Mouse (Mus musculus): ENCODE measurements around the gene Lpar3. TPM values are rescaled to one million over a fixed set of nuclear protein-coding genes. Genes with fewer than 3 reads are reported as not detected.

The Lpar3 gene
- total RNA-seq, 2 experiments from 2014 or later, result 0.48 to 1.1 TPM

- no peak for DNase-seq (ENCODE audit: low spot score in 2 of 2)
- intact Hi-C loops (cut with DNase I), result no loop called here
These were observed 31.0 kb downstream of the Lpar3 start for GRCm38 (mm10) chr3:146251771-146252170.

GRCm38 (mm10) chr3:146253736-146254320 lies 33.1 kb downstream of the Lpar3 start:
- DNase-seq (ENCODE audit: low spot score in 2 of 2), result no peak
- intact Hi-C loops (cut with DNase I), result no loop called here

- no peak for DNase-seq (ENCODE audit: low spot score in 2 of 2)
- intact Hi-C loops (cut with DNase I), result no loop called here
These were observed 34.4 kb downstream of the Lpar3 start for GRCm38 (mm10) chr3:146255123-146255522.

GRCm38 (mm10) chr3:146257483-146258122 lies 36.8 kb downstream of the Lpar3 start:
- intact Hi-C loops (cut with DNase I), result no loop called here
- DNase-seq (ENCODE audit: low spot score in 2 of 2), result no peak

- intact Hi-C loops (cut with DNase I), result no loop called here
- no peak for DNase-seq (ENCODE audit: low spot score in 2 of 2)
These were observed 39.4 kb downstream of the Lpar3 start for GRCm38 (mm10) chr3:146260203-146260602.

- intact Hi-C loops (cut with DNase I), result no loop called here
- no peak for DNase-seq (ENCODE audit: low spot score in 2 of 2)
These were observed 40.1 kb downstream of the Lpar3 start for GRCm38 (mm10) chr3:146260845-146261244.

- peak in 1 of 2 experiments; percentile 16 for DNase-seq (ENCODE audit: low spot score in 2 of 2)
- intact Hi-C loops (cut with DNase I), result no loop called here
These were observed 41.8 kb downstream of the Lpar3 start for GRCm38 (mm10) chr3:146262536-146262935.

GRCm38 (mm10) chr3:146264146-146264545 lies 43.4 kb downstream of the Lpar3 start:
- intact Hi-C loops (cut with DNase I), result no loop called here

GRCm38 (mm10) chr3:146265545-146266130 lies 44.9 kb downstream of the Lpar3 start:
- intact Hi-C loops (cut with DNase I), result no loop called here
- no peak for DNase-seq (ENCODE audit: low spot score in 2 of 2)

More at GRCm38 (mm10) chr3:146264146-146264545, 43.4 kb downstream of the Lpar3 start:
- DNase-seq (ENCODE audit: low spot score in 2 of 2), result no peak

GRCm38 (mm10) chr3:146268024-146268801 lies 47.5 kb downstream of the Lpar3 start:
- intact Hi-C loops (cut with DNase I), result no loop called here
- peak; percentile 41 to 68 for DNase-seq (ENCODE audit: low spot score in 2 of 2)

GRCm38 (mm10) chr3:146274503-146274902 lies 53.7 kb downstream of the Lpar3 start:
- intact Hi-C loops (cut with DNase I), result no loop called here

GRCm38 (mm10) chr3:146275360-146276025 lies 54.7 kb downstream of the Lpar3 start:
- intact Hi-C loops (cut with DNase I), result loop anchor here (5.0 kb wide), 1 partner anchor 88 kb away; no protein-coding TSS in a partner anchor
- DNase-seq (ENCODE audit: low spot score in 2 of 2), result peak; percentile 13 to 14

More at GRCm38 (mm10) chr3:146274503-146274902, 53.7 kb downstream of the Lpar3 start:
- DNase-seq (ENCODE audit: low spot score in 2 of 2), result no peak

GRCm38 (mm10) chr3:146276026-146276409 lies 55.3 kb downstream of the Lpar3 start:
- intact Hi-C loops (cut with DNase I), result loop anchor here (5.0 kb wide), 1 partner anchor 89 kb away; no protein-coding TSS in a partner anchor
- DNase-seq (ENCODE audit: low spot score in 2 of 2), result no peak

- intact Hi-C loops (cut with DNase I), result loop anchor here (5.0 kb wide), 1 partner anchor 90 kb away; no protein-coding TSS in a partner anchor
These were observed 56.2 kb downstream of the Lpar3 start for GRCm38 (mm10) chr3:146276991-146277390.

GRCm38 (mm10) chr3:146277456-146277855 lies 56.7 kb downstream of the Lpar3 start:
- intact Hi-C loops (cut with DNase I), result loop anchor here (5.0 kb wide), 1 partner anchor 90 kb away; no protein-coding TSS in a partner anchor
- peak; percentile 36 to 80 for DNase-seq (ENCODE audit: low spot score in 2 of 2)

More at GRCm38 (mm10) chr3:146276991-146277390, 56.2 kb downstream of the Lpar3 start:
- DNase-seq (ENCODE audit: low spot score in 2 of 2), result no peak

- no peak for DNase-seq (ENCODE audit: low spot score in 2 of 2)
- intact Hi-C loops (cut with DNase I), result loop anchor here (5.0 kb wide), 1 partner anchor 91 kb away; no protein-coding TSS in a partner anchor
These were observed 57.7 kb downstream of the Lpar3 start for GRCm38 (mm10) chr3:146278195-146279140.

- intact Hi-C loops (cut with DNase I), result no loop called here
- DNase-seq (ENCODE audit: low spot score in 2 of 2), result no peak
These were observed 63.1 kb downstream of the Lpar3 start for GRCm38 (mm10) chr3:146283732-146284361.

GRCm38 (mm10) chr3:146286118-146286517 lies 65.4 kb downstream of the Lpar3 start:
- intact Hi-C loops (cut with DNase I), result no loop called here
- DNase-seq (ENCODE audit: low spot score in 2 of 2), result peak in 1 of 2 experiments; percentile 65
